Mouse (Mus musculus): ENCODE results near the gene Gart.
A peak's percentile ranks its signal among the peaks of the same experiment; 100 is the strongest.
"Not testable (repeated sequence)": the region's sequence is repeated elsewhere in the genome, so short reads cannot be mapped to it uniquely, and the experiment has no call there.

Gene Gart

DNA sequence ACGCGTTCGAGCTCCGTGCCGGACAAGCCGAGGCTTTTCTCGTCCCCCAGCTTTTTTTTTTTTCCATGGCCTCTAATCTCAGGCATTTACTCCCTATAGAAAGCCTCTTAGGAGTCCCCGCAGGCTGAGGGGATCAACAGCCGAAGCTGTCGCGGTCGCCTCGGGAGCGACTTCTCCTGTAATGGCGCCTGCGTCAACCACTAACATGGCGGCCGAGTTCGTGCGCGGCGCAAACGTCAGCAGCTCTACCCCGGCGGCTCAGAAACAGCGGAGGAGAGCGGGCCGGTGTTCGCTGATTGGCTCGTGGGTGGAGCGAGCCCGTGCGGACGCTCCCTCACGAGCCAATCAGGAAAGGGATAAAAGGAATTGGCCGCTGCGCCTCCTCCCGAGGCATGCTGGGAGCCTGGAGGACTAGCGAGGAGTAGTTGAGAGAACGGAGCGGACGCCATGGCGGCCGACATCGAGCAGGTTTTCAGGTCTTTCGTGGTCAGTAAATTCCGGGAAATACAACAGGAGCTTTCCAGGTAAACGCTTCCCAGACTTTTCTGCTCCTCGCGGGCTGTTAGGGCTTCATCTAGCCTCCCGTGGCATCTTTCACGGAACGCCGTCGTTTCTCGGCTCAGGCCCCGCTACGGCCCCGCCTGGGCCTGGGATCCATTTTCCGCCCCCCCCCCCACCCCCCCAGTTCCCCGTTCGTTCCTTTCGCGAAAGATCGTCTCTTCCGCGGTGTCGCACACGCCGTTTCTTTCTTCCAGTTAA lies 888 bp upstream of the Gart start, which contains the start of gene Son:
TSS of gene Son (plus strand) at position 46 of the 759 bp plus-strand sequence.
- peak; percentile 97 for DNase-seq (ENCODE audit: low read depth)

DNA sequence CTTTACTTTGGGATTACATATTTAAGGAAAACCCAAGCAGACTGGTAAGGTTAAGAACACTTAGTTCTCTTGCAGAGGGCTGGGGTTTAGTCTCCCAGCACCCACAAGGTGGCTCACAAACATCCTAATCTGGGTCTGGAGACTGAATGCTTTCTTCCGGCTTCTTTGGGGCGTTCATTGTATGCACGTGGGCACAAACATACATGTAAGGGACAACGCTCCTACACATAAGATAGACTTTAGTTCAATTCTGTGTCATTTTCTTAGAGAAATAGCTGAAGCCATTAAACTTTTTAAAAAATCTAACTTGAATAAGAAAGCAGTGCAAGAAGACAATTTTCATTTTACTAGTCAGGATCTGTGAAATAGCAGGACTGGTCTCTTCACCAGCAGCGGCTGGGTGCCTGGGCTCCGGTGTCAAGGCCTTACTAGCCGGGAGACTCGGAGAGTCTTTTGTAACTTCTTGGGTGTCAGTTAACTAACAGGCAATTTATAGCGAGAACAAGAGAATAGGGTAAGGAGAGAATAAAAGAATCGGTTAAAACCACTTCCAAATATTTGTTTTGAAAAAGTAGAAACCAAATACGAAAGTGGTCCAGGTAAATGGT lies 653 bp downstream of the Gart start:
- peak; percentile 86 for DNase-seq (ENCODE audit: low read depth)

DNA sequence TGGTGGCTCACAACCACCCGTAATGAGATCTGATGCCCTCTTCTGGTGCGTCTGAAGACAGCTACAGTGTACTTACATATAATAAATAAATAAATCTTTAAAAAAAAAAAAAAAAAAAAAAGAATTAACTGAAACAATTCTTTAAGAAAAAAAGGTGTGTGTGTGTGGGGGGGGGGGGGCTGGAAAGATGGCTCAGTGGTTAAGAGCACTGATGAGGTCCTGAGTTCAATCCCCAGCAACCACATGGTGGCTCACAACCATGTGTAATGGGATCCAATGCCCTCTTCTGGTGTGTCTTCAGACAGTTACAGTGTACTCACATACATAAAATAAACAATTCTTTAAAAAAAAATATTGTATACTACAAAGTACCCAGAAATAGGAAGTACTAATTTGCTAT lies 1.3 kb downstream of the Gart start:
- not testable (repeated sequence) for DNase-seq (ENCODE audit: low read depth)

DNA sequence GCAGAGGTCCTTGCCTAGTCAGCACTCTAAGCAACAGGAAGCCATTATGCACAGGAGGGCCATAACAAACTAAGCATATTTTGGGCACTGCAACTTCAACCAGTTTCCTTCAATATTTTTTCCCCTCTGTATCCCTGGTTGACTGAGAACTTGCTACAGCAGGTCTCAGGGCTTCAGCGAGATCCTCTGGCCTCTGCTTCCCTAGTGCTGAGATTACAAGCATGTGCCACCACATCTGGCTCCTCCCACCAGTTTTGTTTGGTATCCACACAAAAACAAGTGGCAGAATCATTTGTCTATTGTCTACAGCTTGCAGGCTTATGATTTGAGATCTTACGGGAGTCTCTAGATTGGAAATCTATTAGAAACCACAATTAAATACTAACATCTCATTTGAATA lies 1.9 kb downstream of the Gart start:
- peak; percentile 43 for DNase-seq (ENCODE audit: low read depth)

DNA sequence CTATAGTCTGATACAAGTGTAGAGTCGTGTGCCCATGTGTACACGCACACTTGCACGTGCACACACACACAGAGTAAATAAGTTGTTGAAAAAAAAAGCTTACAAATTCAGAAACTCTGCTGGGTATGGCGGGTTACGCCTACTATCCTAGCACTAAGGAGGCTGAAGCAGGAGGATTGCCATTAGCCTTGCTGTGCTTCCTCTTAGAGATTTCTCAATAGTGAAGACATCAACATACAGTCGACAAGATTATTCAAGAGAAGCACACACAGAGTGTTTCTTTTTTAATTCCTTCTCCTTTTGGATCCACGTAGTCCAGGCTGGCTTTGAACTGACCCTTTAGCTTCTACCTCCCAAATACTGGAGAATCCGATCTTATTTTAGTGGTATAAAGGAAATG lies 6.6 kb downstream of the Gart start:
- no peak for DNase-seq (ENCODE audit: low read depth)

DNA sequence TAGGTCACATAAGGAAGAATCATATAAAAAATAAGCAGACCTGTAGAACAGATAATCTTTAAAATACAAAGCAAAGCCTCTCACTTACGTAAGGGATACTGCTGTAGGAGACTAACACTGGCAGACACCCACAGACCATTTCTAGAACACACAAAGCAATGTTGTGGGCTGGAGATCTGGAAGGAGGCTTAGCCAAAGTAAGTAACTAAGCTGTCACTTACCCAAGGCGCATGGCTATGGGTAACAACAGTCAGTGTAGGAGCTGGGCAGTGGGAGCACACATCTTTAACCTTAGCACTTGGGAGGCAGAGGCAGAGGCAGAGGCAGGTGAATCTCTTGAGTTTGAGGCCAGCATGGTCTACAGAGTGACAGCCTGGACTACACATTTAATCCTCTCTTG lies 7.1 kb downstream of the Gart start:
- DNase-seq (ENCODE audit: low read depth): no peak

DNA sequence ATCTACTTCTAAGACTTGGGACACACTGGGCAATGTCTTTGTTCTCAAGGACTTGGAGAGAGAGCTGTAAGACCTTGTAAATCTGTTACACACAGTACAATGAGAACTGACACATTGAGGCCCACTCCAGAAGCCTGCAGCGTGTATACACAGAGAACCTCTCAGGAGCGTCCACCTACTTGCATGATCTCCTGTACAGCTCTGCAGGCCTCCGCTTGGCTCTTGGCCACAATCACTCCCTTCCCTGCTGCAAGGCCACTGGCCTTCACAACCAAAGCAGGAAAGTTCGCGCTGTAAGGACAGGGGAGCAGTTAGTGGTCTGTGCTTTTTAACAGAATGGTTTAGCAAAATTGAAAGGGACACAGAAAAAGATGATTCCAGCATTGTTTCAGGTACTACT lies 7.6 kb downstream of the Gart start:
- no peak for DNase-seq (ENCODE audit: low read depth)

DNA sequence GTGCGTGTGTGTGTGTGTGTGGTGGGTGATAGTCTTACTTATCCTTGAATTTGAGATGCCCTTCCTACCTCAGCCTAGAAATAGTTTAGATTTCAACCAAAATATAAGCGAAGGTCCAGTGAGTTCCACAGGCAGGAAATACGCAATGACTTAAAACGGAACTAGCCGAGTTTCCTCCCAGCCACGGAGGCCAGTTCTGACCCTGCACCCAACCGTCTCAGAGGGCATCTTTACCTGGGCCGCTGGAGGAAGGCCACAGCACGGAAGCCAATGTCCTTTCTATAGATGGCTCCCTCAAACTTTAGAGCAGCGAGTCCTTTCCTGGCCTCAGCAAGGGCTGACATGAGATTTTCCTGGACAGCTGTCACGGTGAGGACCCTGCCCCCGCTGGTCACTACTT lies 13.1 kb downstream of the Gart start:
- DNase-seq (ENCODE audit: low read depth): no peak

DNA sequence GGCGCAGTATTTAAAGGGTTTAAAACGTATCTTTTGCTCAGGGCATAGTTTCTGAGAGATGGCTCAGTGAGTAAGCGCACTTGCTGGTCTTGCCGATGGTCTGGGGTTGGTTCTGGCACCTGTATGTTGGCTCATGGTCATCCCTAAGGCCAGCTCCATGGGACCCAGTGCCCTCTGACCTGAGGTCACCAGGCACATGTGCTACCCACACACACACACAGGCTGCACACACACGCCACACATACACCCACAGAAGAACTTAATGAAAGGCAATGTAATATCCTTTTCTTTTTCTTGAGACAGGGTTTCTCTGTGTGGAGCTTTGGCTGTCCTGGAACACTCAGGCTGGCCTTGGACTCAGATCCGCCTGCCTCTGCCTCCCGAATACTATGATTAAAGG lies 13.8 kb downstream of the Gart start:
- DNase-seq (ENCODE audit: low read depth): no peak

DNA sequence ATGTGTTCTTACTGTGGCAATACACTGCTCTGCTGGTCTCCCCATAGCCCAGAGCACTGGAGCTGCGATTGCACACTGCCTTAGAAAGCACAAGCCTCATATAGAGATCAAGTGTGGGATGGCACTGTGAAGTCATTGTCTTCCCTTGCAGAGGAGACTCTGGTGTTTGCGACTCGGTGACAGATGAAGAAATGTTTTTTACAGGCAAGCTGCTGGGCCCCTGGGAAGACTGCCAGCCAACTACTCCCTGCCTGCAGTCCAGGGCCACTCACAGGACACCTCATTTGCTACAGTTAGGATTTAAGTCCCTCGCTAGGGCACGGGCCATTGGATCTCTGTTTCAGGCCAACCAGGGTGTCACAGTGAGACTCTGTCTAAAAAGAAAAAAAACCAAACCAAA lies 14.3 kb downstream of the Gart start:
- no peak for DNase-seq (ENCODE audit: low read depth)

DNA sequence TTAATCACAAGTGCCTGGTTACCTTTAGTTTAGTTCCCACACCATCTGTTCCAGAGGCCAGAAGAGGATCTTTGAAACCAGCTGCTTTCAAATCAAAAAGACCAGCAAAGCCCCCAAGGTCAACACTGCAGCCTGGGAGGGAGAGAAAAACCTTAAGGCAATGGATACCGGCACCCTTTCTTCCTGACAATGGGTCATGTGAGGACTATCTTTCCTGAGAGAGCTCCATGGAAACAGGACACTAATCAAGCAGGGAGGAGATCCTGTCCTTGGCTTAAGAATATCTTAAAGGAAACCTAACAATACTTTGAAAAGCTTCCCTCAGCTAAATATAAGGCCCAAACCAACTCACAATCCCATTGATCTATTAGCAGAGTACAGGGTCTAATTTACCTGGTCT lies 16.2 kb downstream of the Gart start:
- no peak for DNase-seq (ENCODE audit: low read depth)

DNA sequence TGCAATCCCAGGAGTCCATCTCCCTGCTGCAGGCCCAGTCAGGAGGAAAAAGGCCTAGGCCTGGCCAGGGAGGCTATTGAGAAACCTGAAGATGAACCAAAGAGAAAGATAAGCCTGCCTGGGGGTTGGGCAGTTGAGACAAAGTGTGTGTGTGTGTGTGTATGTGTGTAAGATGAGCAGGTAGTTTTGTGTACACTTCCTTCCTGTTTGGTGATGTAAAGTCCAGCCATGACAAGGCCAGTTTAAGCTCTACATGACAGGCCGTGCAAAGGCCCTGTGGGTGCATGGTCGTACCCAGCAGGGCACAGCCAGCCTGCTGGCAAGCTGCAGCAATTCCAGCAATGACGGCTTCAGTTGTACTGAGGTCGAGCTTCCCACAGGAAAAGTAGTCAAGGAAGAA lies 17.0 kb downstream of the Gart start:
- no peak for DNase-seq (ENCODE audit: low read depth)

DNA sequence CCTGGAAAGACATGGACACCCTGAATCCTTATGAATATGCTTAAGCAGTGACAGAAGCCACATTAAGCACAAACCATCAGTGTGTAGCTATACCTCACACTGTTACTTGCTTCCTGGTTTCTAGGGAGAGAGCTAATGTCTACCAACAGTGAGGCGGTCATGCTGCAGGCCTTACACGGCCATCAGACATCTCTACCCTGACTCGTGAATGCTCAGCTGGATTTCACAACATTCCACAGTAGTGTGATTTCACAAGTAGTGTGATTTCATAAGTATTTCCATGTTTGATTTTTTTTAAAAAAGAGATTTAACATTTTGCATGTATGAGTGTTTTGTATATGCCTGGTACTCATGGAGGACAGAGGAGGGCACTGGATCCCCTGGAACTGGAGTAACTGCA lies 18.1 kb downstream of the Gart start:
- DNase-seq (ENCODE audit: low read depth): no peak

DNA sequence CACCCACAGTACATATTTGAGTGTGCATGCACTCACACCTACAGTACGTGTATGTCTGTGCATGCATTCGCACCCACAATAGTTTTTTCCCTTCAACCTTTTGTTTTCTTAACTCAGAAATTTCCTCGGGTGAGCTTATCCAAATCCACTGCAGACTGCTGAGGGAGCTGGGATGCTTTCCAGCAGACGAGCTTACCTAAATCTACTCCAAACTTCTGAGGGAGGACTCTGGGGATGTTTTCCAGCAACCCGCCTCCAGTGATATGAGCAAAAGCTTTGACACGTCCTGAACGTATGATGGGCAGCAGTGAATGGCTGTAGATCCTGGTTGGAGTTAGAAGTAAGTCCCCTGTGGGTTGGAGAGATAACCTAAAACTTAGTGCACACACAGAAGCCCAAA lies 18.9 kb downstream of the Gart start:
- no peak for DNase-seq (ENCODE audit: low read depth)

DNA sequence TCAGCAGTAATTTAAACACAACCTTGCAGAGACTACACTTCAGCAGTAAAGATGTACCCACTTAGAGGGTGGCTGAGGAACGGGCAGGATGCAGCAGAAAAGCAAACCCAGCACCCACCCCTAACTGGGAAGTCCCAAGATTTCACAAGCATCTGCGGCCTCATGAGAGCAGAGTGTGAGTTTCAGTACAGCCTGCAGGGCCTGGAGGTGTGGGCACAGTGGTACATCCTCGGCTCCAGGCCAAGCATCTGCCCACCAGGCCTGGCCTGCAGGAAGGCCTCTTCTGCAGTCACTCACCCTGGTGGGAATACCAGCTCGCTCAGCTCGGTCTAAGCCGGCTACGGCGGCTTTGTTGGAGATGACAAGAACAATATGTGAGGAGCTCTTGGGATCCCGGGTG lies 23.7 kb downstream of the Gart start:
- no peak for DNase-seq (ENCODE audit: low read depth)

DNA sequence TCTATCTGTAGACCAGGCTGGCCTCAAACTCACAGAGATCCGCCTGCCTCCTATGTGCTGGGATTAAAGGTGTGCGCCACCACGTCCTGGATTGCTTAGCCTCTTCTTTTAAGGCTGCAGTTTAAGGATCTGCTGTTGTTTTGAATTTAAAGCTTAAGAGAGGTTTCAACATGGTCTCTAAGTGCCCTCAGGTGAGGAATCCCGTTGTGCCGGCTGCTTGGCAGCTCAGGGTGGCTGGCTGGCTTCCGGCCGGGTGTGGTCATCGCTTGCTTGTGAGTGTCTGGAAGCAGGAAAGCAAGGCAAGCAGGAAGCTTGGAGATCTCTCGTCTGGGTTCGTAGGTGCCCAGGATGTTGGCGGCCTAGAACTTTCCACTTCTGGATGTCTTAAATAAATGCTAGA lies 25.8 kb downstream of the Gart start:
- no peak for DNase-seq (ENCODE audit: low read depth)

DNA sequence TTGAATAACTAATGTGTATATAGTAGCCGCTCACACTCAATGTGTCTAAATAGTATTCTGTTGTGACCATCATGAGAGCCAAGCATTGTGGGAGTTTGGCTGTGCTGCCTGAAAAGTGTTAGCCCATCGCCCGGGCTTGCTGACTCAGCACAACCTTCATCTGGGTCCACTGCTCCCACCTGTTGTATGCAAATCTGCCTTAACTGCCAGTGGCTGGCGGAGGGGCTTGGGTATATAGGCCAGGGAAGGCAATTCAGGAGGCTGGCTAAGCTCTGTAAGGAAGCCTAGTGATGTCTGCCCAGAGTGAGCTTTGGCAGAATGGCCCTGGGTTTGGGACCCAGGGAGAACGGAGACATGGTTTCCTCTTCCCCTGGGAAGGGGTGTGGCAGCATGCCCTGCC lies 26.6 kb downstream of the Gart start:
- DNase-seq (ENCODE audit: low read depth): no peak

DNA sequence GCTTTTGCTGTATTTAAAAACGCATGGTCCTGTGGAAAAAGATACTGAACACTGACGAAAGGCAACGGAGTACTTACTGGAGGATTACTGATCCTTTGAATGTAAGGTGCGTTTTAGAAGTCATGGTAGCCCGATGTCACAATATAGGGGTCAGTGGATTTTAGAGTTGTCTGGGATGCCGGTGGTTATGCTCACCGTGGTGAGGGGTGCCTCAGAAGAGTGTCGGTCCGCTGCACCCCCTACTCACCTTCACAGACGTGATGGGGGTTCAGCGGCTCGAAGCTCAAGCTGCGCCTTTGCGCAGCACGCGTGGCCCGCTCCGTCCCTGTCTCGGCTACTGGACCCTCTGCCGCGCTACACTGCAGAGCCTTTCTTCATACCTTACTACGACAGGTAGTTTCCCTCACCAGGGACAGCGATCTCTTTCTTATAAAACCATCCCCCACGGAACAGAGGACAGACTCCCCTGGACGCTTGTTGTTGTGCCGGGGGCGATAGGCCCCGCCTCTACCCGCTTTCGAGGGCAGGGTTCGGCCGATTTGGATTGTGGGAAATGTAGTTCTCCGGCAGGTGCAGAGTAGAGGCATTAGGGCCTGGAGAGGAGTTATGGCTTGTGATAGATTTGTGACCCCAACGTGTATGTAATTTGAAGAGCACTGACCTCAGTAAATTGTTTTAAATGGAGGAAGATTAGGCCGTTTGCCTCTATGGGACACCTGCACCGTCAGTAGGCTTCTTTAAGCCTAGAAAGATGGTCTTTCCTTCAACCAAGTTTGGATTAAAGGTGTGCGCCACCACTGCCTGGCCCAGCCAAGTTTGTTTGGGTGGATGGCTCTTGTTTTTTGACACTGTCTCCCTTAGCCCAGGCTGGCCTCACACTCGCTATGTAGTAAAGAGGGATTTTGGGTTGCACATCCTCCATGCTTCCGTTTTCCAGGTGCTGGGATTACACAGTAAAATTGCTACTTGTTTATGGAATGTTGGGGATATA lies 27.9 kb downstream of the Gart start, which contains the start of gene Dnajc28:
TSS of gene Dnajc28 (minus strand) at position 516 of the 991 bp plus-strand sequence.
- peak; percentile 86 for DNase-seq (ENCODE audit: low read depth)

DNA sequence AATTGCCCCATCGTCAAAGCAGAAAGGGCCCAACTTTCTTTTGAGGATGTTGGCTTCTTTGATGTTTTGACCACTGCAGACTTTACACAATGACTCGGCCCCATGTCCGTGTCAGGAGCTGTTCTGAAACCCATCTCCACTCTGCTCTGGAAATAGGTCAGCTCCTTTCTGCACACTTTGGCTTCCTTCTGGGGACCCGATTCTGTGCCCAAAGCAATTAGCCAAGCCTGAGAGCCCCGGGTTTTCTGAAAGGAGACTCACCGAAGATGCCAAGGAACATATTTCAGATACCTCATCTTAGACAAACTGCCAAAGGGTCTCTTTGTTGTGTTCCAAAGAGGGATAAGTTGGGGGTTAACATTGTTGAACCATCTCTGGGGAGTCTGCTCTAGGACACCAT lies 32.2 kb downstream of the Gart start:
- no peak for DNase-seq (ENCODE audit: low read depth)

DNA sequence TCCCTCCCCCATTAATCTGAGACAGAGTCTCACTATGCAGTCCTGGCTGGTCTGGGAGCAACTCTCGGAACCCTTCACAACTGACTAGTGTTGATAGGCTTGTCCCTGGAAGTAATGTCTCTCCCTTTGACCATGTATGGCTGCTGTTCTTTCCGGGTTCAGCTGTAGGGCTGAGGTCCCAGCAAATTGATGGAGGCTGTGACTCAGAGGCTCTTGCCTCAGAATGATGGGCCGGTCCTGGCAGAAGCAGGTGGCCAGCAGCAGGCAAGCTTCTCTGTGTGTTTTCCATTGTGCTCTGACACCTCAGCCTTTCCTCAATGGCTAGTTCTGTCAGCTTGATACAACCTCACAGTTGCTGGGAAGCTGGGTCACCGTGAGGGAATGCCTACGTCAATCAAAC lies 34.2 kb downstream of the Gart start:
- no peak for DNase-seq (ENCODE audit: low read depth)

DNA sequence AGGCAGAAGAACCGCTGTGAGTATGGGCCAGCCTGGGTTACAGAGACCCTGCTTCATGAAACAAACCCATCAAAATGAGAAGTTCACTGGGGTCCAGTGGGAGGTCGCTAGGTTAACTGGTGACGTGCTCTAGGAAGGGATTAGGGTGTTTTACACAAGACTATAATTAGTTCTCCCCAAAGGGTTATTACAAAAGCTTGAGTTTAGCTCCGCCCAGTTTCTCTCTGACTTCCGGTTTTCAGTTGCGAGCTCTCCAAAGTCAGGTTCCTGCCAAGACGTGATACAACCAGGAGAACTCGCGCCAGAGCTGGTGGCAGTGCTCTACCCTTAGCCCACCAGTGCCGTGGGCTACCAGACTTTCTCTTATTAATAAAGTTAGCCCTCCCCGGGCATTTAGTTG lies 35.5 kb downstream of the Gart start:
- peak; percentile 25 for DNase-seq (ENCODE audit: low read depth)

DNA sequence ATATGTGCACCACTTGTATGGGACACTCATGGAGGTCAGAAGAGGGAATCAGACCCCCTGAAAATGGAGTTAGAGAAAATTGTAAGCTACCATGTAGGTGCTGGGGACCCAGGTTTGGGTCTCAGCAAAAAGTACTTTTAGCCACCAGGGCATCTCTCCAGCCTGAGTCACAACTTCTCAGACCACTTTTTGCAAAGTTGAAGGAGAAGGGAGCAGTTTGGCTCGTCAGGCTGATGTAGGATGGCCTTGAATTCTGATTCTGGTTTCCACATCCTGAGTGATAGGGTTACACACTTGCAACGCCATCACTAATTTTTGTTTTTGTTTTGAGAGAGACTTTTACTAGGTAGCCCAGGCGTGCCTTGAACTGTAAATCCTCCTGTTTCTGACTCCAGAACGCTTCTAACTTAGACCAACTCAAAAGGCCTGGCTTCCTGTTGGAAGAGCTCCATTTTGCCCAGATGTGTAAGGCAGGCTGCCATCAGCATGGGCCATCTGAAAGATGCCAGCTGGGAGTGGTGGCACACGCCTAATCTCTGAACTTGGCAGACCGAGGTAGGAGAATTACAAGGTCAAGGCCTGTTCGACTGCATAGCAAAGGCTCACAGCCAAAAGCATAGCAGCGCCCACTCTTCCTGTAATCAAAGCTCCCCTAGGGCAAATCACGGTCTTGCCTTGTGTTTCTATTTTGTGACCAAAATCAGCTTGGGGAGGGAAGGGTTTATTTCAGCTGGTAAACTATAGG lies 37.1 kb downstream of the Gart start:
- no peak for DNase-seq (ENCODE audit: low read depth)

Data from induced T-regulatory cell, adult 2 months (primary cell).